Mouse (Mus musculus) MEL (cell line): Measurements from ENCODE around the gene Etnk2. TPM values are rescaled to one million over a fixed set of nuclear protein-coding genes. Genes with fewer than 3 reads are reported as not detected.

ENCODE experiments used
- DNase-seq: peaks from one replicate; pipeline ENCODE4 v3.0.0; 2011; ENCODE audit warnings: low read depth, low spot score
- H3K27ac ChIP-seq: 2 replicates; pipeline ENCODE4 v1.5.1; 2012; ENCODE audit warnings: low read depth, mild to moderate bottlenecking, control low read depth, low read length, moderate library complexity; ENCODE audit not compliant: control insufficient read depth
- H3K27me3 ChIP-seq, 2 experiments: fragments of 150-350 bp in 1 of 2; sonication (generic) in 1 of 2; 2 replicates each; pipeline ENCODE4 v1.6.1; 2012; ENCODE audit warnings: low read length in 2 of 2, mild to moderate bottlenecking in 2 of 2, improper control_type of control experiment in 1 of 2, moderate library complexity in 1 of 2; ENCODE audit not compliant: insufficient read depth in 2 of 2, control insufficient read depth in 1 of 2
- H3K36me3 ChIP-seq, 2 experiments: 2 replicates each; pipeline ENCODE4 v1.6.1; 2012 to 2014; ENCODE audit warnings: low read length in 2 of 2, improper control_type of control experiment in 1 of 2, inconsistent platforms in 1 of 2, mild to moderate bottlenecking in 1 of 2; ENCODE audit not compliant: insufficient read depth in 2 of 2, control insufficient read depth in 1 of 2
- H3K4me1 ChIP-seq, 2 experiments: fragments of 150-350 bp in 1 of 2; sonication (generic) in 1 of 2; 2 replicates each; pipeline ENCODE4 v1.6.1; 2012; ENCODE audit warnings: low read length in 2 of 2, improper control_type of control experiment in 1 of 2, mild to moderate bottlenecking in 1 of 2; ENCODE audit not compliant: insufficient read depth in 2 of 2, control insufficient read depth in 1 of 2
- H3K4me3 ChIP-seq, 2 experiments: fragments of 150-350 bp in 1 of 2; sonication (generic) in 1 of 2; 2 replicates each; pipeline ENCODE4 v1.5.1; 2012; ENCODE audit warnings: low read depth in 2 of 2, low read length in 2 of 2, mild to moderate bottlenecking in 2 of 2, moderate library complexity in 2 of 2, control low read depth in 1 of 2, improper control_type of control experiment in 1 of 2; ENCODE audit not compliant: control insufficient read depth in 1 of 2, insufficient read depth in 1 of 2
- H3K79me2 ChIP-seq: 2 replicates; pipeline ENCODE4 v1.6.1; 2012; ENCODE audit warnings: mild to moderate bottlenecking, low read length, moderate library complexity; ENCODE audit not compliant: control insufficient read depth, poor library complexity, insufficient read depth
- H3K9ac ChIP-seq: 2 replicates; pipeline ENCODE4 v1.6.1; 2012; ENCODE audit warnings: low read depth, mild to moderate bottlenecking, control low read depth, low read length, moderate library complexity; ENCODE audit not compliant: control insufficient read depth, poor library complexity, severe bottlenecking
- H3K9me3 ChIP-seq: fragments of 150-350 bp; sonication (generic); replicated peaks from 2 replicates; pipeline ENCODE4 v1.6.1; 2012; ENCODE audit warnings: mild to moderate bottlenecking, low read length, improper control_type of control experiment, moderate library complexity; ENCODE audit not compliant: insufficient read depth
- CHD1 ChIP-seq: IDR thresholded peaks from 2 replicates; pipeline ENCODE4 v1.6.1; 2012; ENCODE audit warnings: low read depth, mild to moderate bottlenecking, inconsistent platforms, low read length, improper control_type of control experiment
- E2F4 ChIP-seq: IDR thresholded peaks from 2 replicates; pipeline ENCODE4 v1.6.1; 2011; ENCODE audit warnings: low read depth, low read length, improper control_type of control experiment, borderline replicate concordance
- ELF1 ChIP-seq: IDR thresholded peaks from 2 replicates; pipeline ENCODE4 v1.6.1; 2014; ENCODE audit warnings: low read depth, mild to moderate bottlenecking, inconsistent platforms, low read length, improper control_type of control experiment, moderate library complexity
- EP300 ChIP-seq, 2 experiments: IDR thresholded peaks; 2 replicates each; pipeline ENCODE4 v1.6.1; 2011; ENCODE audit warnings: improper control_type of control experiment in 2 of 2, low read length in 2 of 2, low read depth in 1 of 2, mild to moderate bottlenecking in 1 of 2
- ETS1 ChIP-seq: IDR thresholded peaks from 2 replicates; pipeline ENCODE4 v1.6.1; 2012; ENCODE audit warnings: low read depth, mild to moderate bottlenecking, inconsistent platforms, low read length, improper control_type of control experiment, moderate library complexity
- GATA1 ChIP-seq: IDR thresholded peaks from 2 replicates; pipeline ENCODE4 v1.6.1; 2011; ENCODE audit warnings: low read depth, low read length, improper control_type of control experiment
- HCFC1 ChIP-seq: IDR thresholded peaks from 2 replicates; pipeline ENCODE4 v1.6.1; 2012; ENCODE audit warnings: low read depth, mild to moderate bottlenecking, inconsistent platforms, low read length, improper control_type of control experiment, moderate library complexity
- MAFK ChIP-seq: IDR thresholded peaks from 2 replicates; pipeline ENCODE4 v1.6.1; 2011; ENCODE audit warnings: low read depth, mild to moderate bottlenecking, low read length, improper control_type of control experiment, borderline replicate concordance
- MAZ ChIP-seq: IDR thresholded peaks from 2 replicates; pipeline ENCODE4 v1.6.1; 2012; ENCODE audit warnings: low read depth, mild to moderate bottlenecking, inconsistent platforms, low read length, improper control_type of control experiment
- MXI1 ChIP-seq: IDR thresholded peaks from 2 replicates; pipeline ENCODE4 v1.6.1; 2011; ENCODE audit warnings: mild to moderate bottlenecking, low read depth, low read length, improper control_type of control experiment
- MYB ChIP-seq: IDR thresholded peaks from 2 replicates; pipeline ENCODE4 v1.6.1; 2011; ENCODE audit warnings: mild to moderate bottlenecking, low read depth, low read length, improper control_type of control experiment
- NELFE ChIP-seq: IDR thresholded peaks from 2 replicates; pipeline ENCODE4 v1.6.1; 2011; ENCODE audit warnings: low read depth, low read length, improper control_type of control experiment
- NRF1 ChIP-seq: IDR thresholded peaks from 2 replicates; pipeline ENCODE4 v1.6.1; 2014; ENCODE audit warnings: low read depth, mild to moderate bottlenecking, inconsistent platforms, low read length, improper control_type of control experiment, moderate library complexity; ENCODE audit not compliant: poor library complexity, insufficient read depth, severe bottlenecking
- POLR2AphosphoS5 ChIP-seq: IDR thresholded peaks from 2 replicates; pipeline ENCODE4 v1.6.1; 2012; ENCODE audit warnings: low read depth, borderline replicate concordance, mild to moderate bottlenecking, inconsistent platforms, low read length, moderate library complexity, mixed read lengths
- SMC3 ChIP-seq: IDR thresholded peaks from 2 replicates; pipeline ENCODE4 v1.6.1; 2011; ENCODE audit warnings: low read depth, low read length, improper control_type of control experiment
- TBP ChIP-seq: IDR thresholded peaks from 2 replicates; pipeline ENCODE4 v1.8.0; 2011; ENCODE audit warnings: low read depth, low read length, improper control_type of control experiment
- ZC3H11A ChIP-seq: IDR thresholded peaks from 2 replicates; pipeline ENCODE4 v1.6.1; 2012; ENCODE audit warnings: low read depth, mild to moderate bottlenecking, inconsistent platforms, low read length, improper control_type of control experiment
- ZNF384 ChIP-seq: IDR thresholded peaks from 2 replicates; pipeline ENCODE4 v1.6.1; 2012; ENCODE audit warnings: low read depth, mild to moderate bottlenecking, inconsistent platforms, low read length, improper control_type of control experiment
- polyA plus RNA-seq, 2 experiments: library from polyadenylated mRNA; stranded (reverse) in 1 of 2; unstranded in 1 of 2; fragments of >175 nt in 1 of 2; fragments of >200 nt in 1 of 2; gene quantifications; 2 replicates each; pipeline versions ENCODE4 v1.2.1 to v1.2.4; 2012; ENCODE audit warnings: low replicate concordance in 2 of 2, low read depth in 1 of 2; ENCODE audit not compliant: insufficient read length in 2 of 2, insufficient read depth in 1 of 2, missing spikeins in 1 of 2
- total RNA-seq: library from RNA; depleted of rRNA; stranded (reverse); fragments of 300-350 nt; gene quantifications from 2 replicates; pipeline ENCODE4 v1.2.3, GENCODE M21; 2012

The Etnk2 gene
- total and polyA plus RNA-seq, 3 experiments = 0.06 to 0.08 TPM; not detected in 1

DNA sequence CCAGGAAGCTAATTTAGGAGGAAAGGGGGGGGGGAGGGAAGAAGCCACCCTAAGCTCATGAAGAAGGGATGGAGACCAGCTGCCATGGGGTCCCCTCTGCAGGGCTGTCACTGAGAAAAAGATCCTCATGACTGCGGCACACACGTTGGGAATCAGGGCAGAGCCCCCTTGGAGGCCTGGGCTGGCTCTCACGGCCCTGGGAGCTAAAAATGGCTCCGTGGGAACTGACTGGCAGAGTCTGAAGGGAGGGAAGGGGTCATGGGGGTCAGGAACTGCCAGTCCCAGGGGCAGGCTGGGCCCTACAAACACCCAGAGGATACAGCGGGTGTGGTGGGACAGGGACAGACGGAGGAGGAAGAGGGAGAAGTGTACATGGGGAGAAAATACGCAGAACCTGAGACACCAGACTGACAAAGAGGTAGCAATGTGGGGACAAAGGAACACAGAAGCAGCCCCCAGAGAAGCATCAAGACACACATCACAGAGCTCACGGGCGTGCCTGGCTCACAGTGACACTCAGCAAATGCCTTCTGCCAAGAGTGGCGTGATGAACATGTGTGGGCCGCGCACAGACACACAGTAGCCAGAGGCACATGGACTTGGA is 19.3 kb downstream of the Etnk2 start:
- no peak for DNase-seq
- TF ChIP-seq MYB (no peak), MXI1 (no peak), MAFK (no peak), TBP (no peak), ZNF384 (no peak), SMC3 (no peak), E2F4 (no peak), ETS1 (no peak), ZC3H11A (no peak), MAZ (no peak), HCFC1 (no peak), NELFE (no peak), EP300 (IDR thresholded peaks at IDR 0.05; ENCODE audit: low read depth in 1 of 2, low read length in 2 of 2) (no peak)
- TF ChIP-seq, all 39 proteins: peak for 0
- Histone ChIP-seq H3K4me3 (no peak overlapping the region), H3K9me3 (no peaks in the 10 kb centered on the region), H3K9ac (no peak overlapping the region), H3K27ac (no peak overlapping the region), H3K4me1 (peaks cover 5 to 16% of the 10 kb centered on the region in 2 experiments; a peak in 3 of 4 replicates), H3K36me3 (peaks cover 0 to 3% of the 10 kb centered on the region in 2 experiments; a peak in 2 of 4 replicates), H3K79me2 (no peaks in the 10 kb centered on the region), H3K27me3 (no peaks in the 10 kb centered on the region)

DNA sequence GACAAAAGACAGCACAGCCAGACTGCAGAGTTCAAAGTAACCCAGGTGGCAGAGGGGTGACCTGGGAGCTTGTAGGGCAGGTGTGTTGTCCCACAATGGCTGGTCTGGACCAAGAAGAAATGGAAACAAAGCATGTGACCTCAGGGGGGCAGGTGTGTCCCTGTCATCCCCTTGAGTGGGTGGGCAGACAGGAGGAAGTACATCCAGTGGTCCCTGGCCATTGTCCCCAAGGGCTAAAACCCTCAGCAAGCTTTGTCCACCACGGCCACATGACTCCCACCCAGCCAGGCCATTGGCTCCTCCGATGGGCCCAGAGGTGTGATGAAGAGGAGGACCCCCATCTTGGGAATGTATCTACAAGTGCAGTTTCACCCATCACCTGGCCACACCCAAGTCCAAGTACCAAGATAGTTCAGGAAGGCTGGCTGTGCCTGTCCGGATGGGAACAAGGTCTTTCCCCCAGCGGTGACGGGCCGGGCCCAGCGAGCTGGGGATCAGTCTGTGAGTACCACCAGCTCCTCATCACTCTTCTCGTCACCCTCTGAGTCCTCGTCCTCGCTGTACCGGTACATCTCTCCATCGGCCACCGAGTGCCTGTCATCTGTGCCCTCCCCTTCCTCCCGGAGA is 19.9 kb downstream of the Etnk2 start:
- Histone ChIP-seq H3K4me1 (peaks cover 5 to 16% of the 10 kb centered on the region in 2 experiments; a peak in 3 of 4 replicates), H3K4me3 (no peak overlapping the region), H3K9ac (no peak overlapping the region), H3K79me2 (no peaks in the 10 kb centered on the region), H3K27ac (no peak overlapping the region), H3K27me3 (no peaks in the 10 kb centered on the region), H3K36me3 (peaks cover 0 to 3% of the 10 kb centered on the region in 2 experiments; a peak in 2 of 4 replicates), H3K9me3 (no peaks in the 10 kb centered on the region)
- TF ChIP-seq ZNF384 = no peak
- TF ChIP-seq NRF1 = no peak
- no peak for TF ChIP-seq GATA1
- TF ChIP-seq ELF1 = no peak
- TF ChIP-seq CHD1 = no peak
- no peak for TF ChIP-seq POLR2AphosphoS5
- no peak for TF ChIP-seq NELFE
- DNase-seq = no peak
